Mouse (Mus musculus) frontal cortex, postnatal 14 days (tissue): Measurements from ENCODE around the gene Caly.
A peak's percentile ranks its signal among the peaks of the same experiment; 100 is the strongest.

ENCODE experiments used
- DNase-seq, 2 experiments: peaks; one replicate each; pipeline ENCODE4 v3.0.0; 2022; ENCODE audit warnings: low spot score in 2 of 2

The Caly gene

DNA sequence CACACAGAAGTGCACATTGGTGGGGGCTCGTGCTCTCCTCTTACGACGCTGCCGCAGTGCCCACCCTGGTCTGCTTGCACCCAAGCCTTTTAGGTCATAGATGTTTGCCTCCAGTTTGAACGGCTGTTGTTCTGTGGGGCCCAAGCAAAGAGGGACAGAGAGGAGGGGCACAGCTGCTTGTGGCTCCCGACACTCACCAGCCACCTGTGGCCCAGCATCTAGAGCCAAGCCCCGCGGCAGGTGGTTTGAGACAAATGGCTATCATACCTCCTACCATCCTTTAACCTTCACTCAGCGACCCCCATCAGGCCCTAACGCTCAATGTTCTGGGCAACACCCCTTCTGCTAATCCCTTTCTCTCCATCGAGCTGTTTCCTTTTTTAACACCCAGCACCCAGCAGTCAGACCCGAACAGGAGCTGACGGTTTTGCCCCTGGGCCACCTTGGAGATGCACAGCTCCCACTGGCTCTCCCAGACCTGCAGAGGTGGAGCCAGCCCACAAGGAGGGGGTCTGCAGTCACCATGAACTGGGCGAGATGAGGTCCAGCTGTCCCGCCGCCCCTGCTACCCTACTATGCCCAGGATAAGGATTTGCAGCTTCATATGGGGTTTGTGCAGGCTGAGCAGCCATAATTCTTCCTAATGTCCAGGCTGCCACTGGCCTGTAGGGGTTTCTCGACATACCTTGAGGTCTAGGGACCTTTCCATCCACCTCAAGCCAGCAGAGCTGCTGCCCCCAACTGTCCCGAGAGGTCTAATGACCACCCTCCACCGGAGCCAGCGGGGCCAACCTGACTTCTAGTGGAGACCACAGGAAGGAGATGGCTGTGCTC is 723 bp downstream of the Caly start:
- no peak for DNase-seq

GRCm38 (mm10) chr7:140080503-140081156 is 1.7 kb downstream of the Caly start:
- peak; percentile 83 to 88 for DNase-seq

DNA sequence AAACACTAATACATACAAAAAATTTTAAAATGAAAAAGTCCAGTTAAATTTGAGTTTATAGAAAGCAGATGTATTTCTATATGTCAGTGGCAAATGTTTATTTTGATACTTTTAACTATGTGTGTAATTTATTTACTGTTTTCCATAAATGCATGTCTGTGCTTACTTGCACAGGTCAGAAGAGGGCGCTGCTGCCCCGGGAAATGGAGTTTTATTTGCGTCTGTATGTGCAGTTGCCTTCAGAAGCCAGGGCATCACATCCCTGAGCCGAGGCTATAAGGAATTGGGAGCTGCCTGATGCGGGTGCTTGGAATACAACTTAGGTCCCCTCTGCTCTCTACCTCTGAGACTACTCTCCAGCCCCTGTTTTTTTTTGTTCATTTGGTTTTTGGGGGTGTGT is 3.6 kb downstream of the Caly start:
- peak in 1 of 2 experiments; percentile 68 for DNase-seq

GRCm38 (mm10) chr7:140077698-140078097 is 4.7 kb downstream of the Caly start:
- no peak for DNase-seq

DNA sequence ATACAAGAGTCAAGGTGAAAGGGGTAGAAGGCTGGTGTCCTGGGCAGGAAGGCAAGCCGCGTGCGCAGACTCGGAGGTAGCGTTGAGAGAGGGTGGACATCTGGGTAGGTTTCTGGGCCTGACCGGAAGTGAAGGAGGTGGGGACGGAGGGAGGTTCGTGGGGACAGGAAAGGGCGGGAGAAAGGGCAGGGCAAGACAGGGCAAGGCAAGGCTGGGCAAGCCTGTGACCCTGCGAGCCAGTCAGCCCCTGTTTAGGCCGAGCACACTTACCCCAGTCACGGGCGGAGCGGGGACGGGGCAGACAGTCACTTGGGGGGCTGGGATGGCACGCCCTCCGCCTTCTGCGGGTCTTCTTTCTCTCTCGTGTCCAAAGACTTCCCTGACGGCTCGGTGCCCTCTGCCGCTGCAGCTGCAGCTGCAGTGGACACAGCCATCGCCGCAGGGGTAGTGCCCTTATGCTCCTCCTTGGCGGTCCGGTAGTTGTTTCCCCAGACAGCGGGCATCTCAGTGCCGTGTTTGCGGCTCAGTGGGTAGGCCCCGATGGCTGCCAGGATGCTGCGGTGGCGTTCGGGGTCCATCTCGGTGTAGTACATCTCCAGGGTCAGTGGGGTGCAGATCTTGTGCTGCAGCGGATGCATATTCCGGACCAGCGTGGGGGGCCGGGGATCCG is 12.2 kb downstream of the Caly start:
- no peak for DNase-seq

- DNase-seq = no peak
Observed at GRCm38 (mm10) chr7:140067397-140067796, 15.0 kb downstream of the Caly start.

GRCm38 (mm10) chr7:140063092-140063491 is 19.3 kb downstream of the Caly start:
- DNase-seq = peak; percentile 57 to 76

DNA sequence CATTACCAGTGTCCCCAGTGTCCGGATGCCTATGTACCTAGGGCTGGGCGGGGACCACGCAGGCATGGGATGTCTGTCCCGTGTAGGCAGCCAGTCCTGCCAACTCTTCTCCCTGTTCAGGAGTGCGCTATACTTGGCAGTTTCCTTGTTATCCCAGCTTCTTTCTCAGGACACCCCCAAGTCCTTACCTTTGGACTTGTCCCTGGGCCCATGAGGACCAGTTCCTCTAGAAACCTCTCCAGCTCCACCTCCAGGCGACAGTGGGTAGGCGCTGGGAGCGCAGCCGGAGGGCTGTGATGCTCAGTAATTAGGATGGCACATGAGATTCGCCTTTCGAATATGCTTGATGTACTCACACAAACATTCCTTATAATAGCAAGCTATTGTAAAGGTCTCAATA is 20.0 kb downstream of the Caly start:
- no peak for DNase-seq

- no peak for DNase-seq
Observed at GRCm38 (mm10) chr7:140061832-140062130, 20.6 kb downstream of the Caly start.

DNA sequence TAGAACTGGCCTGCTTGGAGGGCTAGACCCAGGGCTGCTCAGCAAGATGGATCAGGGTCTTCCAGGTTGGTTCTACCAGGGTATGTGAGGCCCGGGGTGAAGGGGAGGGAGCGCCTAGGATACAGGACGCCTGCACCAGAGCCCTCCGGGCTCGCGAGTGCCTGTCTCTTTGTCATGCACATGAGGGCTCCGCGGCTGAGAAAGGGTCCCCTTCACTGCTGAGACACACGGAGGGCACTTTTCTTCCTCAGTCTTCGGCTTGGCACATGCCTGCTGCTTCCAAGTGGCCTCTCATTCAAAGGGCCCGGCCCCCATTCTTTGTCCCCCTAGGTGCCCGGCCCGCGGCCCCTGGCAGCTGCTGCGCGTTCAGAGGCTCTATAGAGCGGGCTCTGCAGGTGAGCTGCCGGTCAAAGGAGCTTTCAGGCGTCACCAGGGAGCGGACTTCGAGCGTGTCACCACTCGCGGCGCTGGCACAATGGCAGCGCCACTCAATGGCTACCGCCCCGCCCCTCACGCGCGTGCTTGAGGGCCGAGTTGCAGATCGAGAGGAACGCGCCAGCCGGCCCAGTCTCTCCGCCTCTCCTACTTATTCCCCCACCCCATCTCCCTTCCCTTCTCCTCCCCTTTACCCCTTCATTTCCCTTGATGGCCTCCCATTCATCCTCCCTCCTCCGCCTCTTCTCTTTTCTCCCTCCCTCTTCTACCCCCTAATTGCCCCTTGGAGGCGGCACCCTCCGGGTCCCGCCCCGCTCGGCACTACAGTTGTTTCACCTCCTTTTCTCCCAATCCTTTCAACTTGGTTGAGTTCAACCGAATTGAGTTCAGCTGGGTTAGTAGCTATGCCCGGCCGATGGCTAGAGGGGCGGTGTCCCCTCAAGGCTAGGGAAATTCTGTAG is 21.2 kb downstream of the Caly start:
- no peak for DNase-seq

DNA sequence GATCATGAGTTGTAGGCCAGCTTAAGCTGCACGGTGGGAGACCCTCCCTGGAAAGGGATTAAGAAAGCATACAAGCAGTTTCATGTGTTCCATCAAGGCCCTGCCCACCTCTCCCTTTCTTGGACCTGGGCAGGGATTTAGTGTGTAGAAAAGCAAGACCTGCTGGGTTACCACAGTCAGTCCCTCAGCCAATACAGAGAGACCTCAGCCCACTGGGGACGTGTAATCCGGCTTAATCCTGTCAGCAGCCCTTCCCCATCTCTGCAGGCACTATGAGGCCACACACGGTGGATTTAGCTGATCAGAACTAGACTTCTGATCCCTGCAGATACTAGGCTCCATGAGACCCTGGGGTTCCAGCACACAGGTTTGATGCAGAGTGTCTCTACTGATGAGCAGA is 22.7 kb downstream of the Caly start:
- DNase-seq = no peak

GRCm38 (mm10) chr7:140058528-140058927 is 23.8 kb downstream of the Caly start:
- DNase-seq = no peak

GRCm38 (mm10) chr7:140057413-140058407 is 24.6 kb downstream of the Caly start:
- DNase-seq = no peak

DNA sequence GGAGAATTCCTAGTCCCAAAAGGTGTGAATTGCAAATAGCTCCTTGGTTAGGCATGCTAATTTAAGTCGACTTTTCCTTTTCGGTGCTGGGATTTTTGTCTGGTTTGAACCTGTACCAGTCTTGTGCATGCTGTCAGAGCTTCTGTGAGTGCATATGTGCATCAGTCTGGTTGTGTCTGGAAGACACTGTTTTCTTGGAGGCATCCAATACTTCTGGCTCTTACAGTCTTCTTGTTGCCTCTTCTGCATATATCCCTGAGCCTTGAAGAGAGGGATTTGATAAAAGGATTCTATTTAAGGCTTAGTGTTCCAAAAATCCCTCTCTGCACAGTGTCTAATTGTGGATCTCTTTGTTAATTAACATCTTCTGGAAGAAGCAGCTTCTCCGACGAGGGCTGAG is 28.2 kb downstream of the Caly start:
- no peak for DNase-seq

GRCm38 (mm10) chr7:140049115-140049689 is 33.1 kb downstream of the Caly start:
- DNase-seq = no peak

DNA sequence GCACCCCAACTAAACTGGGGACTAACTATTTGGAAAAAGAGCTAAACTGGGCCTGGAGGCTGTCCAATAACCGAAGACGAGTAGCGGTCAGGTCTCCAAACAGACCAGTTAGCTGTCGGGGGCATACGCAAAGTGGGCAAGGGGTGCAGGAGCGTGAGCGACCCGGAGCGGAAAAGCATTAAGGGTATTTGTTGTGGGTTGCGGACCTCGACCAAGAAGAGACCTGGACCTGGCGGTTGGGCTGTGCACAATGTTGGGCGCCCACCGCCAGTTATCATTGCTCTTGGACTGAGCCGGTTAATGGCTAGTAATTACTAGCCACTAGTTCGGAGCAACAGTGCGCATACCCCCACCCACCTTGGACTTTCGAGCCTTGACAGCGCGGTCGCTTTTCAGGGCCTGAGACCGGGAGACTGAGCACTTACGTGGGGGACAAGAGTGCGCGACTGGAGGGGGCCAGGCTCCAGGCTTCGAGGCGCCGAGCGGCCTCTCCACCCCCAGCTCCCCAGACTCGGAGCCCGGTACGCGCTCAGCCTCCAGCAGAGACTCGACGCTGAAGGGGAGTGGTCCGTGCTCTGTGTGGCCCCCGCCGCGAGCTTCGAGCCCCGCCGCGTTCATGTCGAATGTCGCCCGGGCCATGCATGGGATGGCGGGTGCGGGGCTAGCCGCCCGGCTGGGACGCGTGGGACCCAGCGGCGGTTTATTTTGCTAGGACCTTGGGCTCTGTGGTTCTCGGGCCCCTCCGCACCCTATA is 33.8 kb downstream of the Caly start, which contains the start of gene Msx3:
Gene Msx3, minus strand, starts transcription at position 729 of the 754 bp plus-strand sequence.
- DNase-seq = no peak

DNA sequence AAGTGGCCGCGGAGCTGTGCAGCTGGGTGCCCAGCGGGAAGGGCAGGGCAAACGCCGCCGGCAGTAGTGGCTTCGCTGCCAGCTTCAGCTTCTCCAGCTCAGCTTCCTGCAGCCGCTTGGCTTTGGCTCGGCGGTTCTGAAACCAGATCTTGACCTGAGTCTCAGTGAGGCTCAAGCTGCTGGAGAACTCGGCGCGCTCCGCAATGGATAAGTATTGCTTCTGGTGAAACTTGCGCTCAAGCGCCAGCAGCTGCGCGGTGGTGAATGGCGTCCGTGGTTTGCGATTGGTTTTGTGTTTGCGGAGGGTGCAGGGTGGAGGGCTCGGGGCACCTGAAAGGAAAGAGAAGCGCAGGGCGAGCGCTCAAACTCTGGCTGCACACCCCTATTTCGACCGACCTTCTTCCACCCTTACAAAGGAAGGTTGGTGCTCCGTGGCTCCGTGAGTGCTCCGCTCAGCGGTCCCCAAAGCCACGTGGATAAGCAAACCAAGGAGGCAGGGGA is 34.5 kb downstream of the Caly start:
- DNase-seq = no peak

DNA sequence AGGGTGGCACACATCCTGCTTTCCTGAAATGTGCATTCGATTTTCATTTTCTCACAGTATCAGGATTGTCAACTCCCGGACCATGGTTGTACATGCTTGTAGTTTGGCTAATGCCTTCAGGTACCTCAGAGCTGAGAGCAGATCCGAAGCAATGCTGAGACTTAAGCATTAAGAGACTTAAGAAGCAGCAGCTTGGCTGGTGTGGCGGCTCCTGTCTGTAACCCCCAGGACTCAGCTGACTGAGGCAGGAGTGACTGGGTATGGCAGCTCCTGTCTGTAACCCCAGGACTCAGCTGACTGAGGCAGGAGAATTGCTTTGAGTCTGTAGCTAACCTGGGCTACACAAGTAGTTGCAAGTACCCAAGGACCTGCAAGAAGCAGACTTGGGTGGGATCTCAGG is 36.8 kb downstream of the Caly start:
- no peak for DNase-seq

DNA sequence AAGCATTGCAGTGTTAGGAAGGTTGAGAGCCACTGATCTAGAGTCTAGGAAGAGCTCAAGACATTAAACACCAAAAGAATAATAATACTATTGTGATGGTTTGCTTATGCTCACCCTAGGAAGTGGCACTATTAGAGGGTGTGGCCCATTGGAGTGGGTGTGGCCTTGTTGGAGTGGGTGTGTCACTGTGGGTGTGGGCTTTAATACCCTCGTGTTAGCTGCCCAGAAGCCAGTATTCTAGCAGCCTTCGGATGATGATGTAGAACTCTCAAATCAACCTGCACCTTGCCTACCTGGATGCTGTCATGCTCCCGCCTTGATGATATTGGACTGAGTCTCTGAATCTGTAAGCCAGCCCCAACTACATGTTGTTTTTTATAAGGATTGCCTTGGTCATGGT is 39.6 kb downstream of the Caly start:
- DNase-seq = no peak
